8 mouse cellular contexts compared by ENCODE assay signal in the genomic region with DNA sequence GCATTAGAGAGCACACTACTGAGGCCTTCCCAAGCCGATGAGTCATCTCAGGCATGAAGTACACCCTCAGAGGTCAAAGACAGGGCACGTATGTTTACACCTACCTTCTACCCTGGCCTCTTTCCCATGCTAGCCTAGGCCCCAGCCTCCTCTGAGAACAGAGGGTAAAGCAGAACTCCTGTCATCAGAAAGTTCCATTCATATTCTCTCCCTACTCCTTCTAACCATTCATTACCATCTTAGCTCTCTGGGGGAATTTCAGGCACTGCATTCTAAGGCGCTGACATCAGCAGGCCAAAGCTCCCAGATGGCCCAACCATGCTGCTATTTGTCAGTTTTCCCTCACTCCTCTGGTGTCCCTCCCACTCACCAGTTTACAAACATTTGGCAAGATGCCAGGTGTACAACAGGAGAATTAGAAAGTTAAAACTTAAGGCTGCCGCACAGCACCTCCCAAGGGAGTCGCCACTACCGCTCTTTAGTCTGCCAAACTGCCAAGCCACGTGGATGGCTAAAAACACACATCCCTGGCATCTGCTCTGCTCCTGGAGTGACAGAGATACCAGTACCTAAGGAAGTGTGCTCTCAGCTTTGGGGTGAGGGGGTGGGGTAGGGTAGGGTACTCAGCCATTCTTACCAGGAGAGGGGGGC. TPM values are rescaled to one million over a fixed set of nuclear protein-coding genes. Genes with fewer than 3 reads are reported as not detected.
DNase-seq lines count a peak whose midpoint lies in the region; ATAC-seq and TF ChIP-seq lines count a peak whose summit lies in the region.

No protein-coding gene starts in this region.

- no peaks in the 10 kb centered on the region for H3K27me3 ChIP-seq in Patski

- CTCF ChIA-PET in Patski (lab: Charles Lee): interaction anchor here (1.0 to 1.5 kb wide), 2 partner anchors 9 to 13 kb away, joined by 3 to 5 read pairs; no protein-coding TSS in a partner anchor

- intact Hi-C loops in left cerebral cortex, postnatal 14 days (cut with DNase I): no loop called here
- intact Hi-C loops in left cerebral cortex, postnatal 10 days (cut with DNase I): loop anchor here (5.0 kb wide), 1 partner anchor 64 kb away; no protein-coding TSS in a partner anchor

- POLR2A ChIA-PET in Patski (lab: Charles Lee): interaction anchor here (0.8 kb wide), 1 partner anchor 66 kb away, joined by 3 read pairs; no protein-coding TSS in a partner anchor

- ATAC-seq in Patski: peak; percentile 78
- no peak for ATAC-seq in megakaryocyte, adult 5-6 weeks (ENCODE audit: poor library complexity, severe bottlenecking)

- DNase-seq in left cerebral cortex, postnatal 14 days (ENCODE audit: low spot score in 2 of 2): peak; percentile 37 to 73
- DNase-seq in left cerebral cortex, postnatal 10 days (ENCODE audit: extremely low spot score in 1 of 2, low spot score in 2 of 2): no peak
- no peak for DNase-seq in Patski (ENCODE audit: low read depth, low spot score)
- DNase-seq in gastrocnemius, postnatal 25 days: peak; percentile 54
- peak; percentile 29 to 59 for DNase-seq in kidney, postnatal 25 days
- no peak for DNase-seq in cerebellum, postnatal 25 days
- DNase-seq in layer of hippocampus, postnatal 10 days (ENCODE audit: low spot score in 2 of 2): no peak

- TF ChIP-seq CTCF in Patski (IDR thresholded peaks at IDR 0.05): no peak

- in situ Hi-C loops in Patski (cut with MboI; ENCODE audit: low pct_unique_long_range_greater_than_20kb): no loop called here

RNA-seq across cellular contexts. Expression of a gene that starts 16.1 kb away (rescaled TPM):
- 1 to 10 TPM; 6.2 TPM for total RNA-seq in left cerebral cortex, postnatal 14 days (2021)
- total RNA-seq in left cerebral cortex, postnatal 10 days (2021): 10 to 100 TPM in 1 of 2 experiments, 1 to 10 TPM in 1; 8.8 to 10.1 TPM
- 6.9 TPM for polyA plus RNA-seq in Patski (2021)
- total RNA-seq in gastrocnemius, postnatal 25 days (2021): 1 to 10 TPM; 8.3 to 9.6 TPM
- total RNA-seq in layer of hippocampus, postnatal 10 days (2021): 10 to 100 TPM in 1 of 2 experiments, 1 to 10 TPM in 1; 9.2 to 10.8 TPM
- total RNA-seq in megakaryocyte, adult 5-6 weeks (2015): 7.5 and 7.8 TPM in 2 replicates
- 7.2 and 7.9 TPM in 2 replicates for total RNA-seq in megakaryocyte, adult 5-6 weeks (2017)

RNA-seq across cellular contexts. Expression of a gene that starts 38.6 kb away (rescaled TPM):
- total RNA-seq in left cerebral cortex, postnatal 14 days (2021): 10 to 100 TPM; 29.3 to 32.9 TPM
- 10 to 100 TPM; 31.8 to 34.1 TPM for total RNA-seq in left cerebral cortex, postnatal 10 days (2021)
- 48.3 TPM for polyA plus RNA-seq in Patski (2021)
- 10 to 100 TPM; 22.9 to 24.3 TPM for total RNA-seq in gastrocnemius, postnatal 25 days (2021)
- 10 to 100 TPM; 34.3 to 38.8 TPM for total RNA-seq in layer of hippocampus, postnatal 10 days (2021)
- total RNA-seq in megakaryocyte, adult 5-6 weeks (2015): 15.0 and 29.5 TPM in 2 replicates
- 9.3 and 12.2 TPM in 2 replicates for total RNA-seq in megakaryocyte, adult 5-6 weeks (2017)

Comparison
In these comparisons a context has a peak if more than half of its experiments do, and no peak if none do; other contexts are left out.
1. DNase-seq: peak in left cerebral cortex, postnatal 14 days (2 of 2), gastrocnemius, postnatal 25 days (single experiment) and kidney, postnatal 25 days (2 of 2); none in left cerebral cortex, postnatal 10 days (0 of 2), Patski (single experiment), cerebellum, postnatal 25 days (0 of 2) and layer of hippocampus, postnatal 10 days (0 of 2).